Mouse (Mus musculus): ENCODE results near the gene Eef2. TPM values are rescaled to one million over a fixed set of nuclear protein-coding genes. Genes with fewer than 3 reads are reported as not detected.

The Eef2 gene
- total RNA-seq (2014; rRNA removed) (2,084 and 2,175 TPM in 2 replicates), polyA plus RNA-seq (2015; fragmentation: Nextera tagmentation; extraction: Ambion mirVana) (466 and 485 TPM in 2 replicates)

DNA sequence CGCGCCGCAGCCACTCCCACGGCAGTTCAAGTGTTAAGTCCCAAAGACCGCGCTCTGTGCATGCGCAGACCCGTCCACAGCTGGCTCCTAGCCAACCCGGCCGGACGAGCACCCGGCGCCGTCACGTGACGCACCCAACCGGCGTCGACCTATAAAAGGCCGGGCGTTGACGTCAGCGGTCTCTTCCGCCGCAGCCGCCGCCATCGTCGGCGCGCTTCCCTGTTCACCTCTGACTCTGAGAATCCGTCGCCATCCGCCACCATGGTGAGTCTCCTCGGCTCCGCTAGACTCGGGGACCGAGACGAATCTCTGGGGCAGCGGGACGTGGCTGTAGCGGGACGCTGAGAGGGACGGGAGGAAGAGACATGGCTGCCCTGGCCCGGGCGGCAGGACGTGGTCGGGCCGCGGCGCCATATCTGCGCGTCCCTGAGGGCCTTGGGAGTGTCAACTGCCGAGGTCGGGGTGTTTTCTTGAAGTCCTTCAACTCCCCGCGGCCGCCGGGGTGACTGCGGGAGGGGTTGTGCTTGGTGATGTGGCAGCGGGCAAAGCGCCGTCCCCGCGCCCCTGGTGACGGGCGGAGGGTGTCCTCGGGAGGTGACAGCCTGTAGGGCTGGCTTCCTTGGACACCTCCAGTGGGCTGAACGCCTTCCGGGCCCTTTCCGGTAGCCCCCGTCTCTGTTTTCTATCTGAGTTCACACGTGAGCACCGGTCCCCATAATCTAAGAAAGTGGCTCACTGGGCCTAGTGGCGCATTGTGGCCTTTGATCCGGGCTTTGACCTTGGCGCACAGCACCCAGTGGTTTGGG is at the start of gene Eef2:
Gene Eef2 (plus strand): TSS at position 166 of the 806 bp plus-strand sequence.
- 3% methylated on average over 75 of the region's 77 CpGs for WGBS
- H3K9me3 ChIP-seq (ENCODE audit: low read length): no peaks in the 10 kb centered on the region
- TF ChIP-seq CTCF (IDR thresholded peaks at IDR 0.05; ENCODE audit: low read depth): no peak; the same call in 1 of the 2 replicates
- DNase-seq: peak; percentile 99
- peak; percentile 66 for ATAC-seq
- peak within 1 kb of the TSS; percentile 62 for H3K4me2 ChIP-seq (ENCODE audit: low read depth)
- peaks cover 18% of the 10 kb centered on the region for H3K4me1 ChIP-seq (ENCODE audit: insufficient read depth)
- H3K4me3 ChIP-seq (ENCODE audit: low read depth, low read length): peak within 1 kb of the TSS; percentile 64
- H3K27ac ChIP-seq (ENCODE audit: low read depth, low read length): peak within 1 kb of the TSS; percentile 95
- H3K9ac ChIP-seq: peak within 1 kb of the TSS; percentile 85
- H3K27me3 ChIP-seq (ENCODE audit: insufficient read depth, low read length): no peaks in the 10 kb centered on the region
- H3K36me3 ChIP-seq (ENCODE audit: insufficient read depth): peaks cover 41% of the 10 kb centered on the region

DNA sequence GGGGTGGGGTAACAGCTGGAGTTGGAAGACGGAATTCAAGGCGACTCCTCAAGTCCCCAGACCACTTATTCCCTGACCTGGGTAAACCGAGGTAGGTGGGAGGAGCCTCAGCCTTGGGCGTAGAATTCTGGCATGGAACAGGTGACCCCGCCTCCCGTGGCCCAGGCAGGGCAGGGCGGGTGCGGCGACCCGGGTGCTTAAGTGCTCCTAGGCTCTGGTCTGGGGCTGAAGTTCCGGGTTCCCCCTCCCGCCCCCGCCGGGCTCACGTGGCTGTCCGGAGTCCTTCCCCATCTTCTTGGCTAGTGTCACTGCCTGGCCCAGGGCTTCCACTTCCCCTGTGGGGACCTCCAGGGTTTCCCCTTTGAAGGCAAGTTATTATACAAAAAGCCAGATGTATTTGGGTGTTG is 42.2 kb upstream of the Eef2 start:
- no peak overlapping the region for H3K4me3 ChIP-seq (ENCODE audit: low read depth, low read length)
- no peaks in the 10 kb centered on the region for H3K36me3 ChIP-seq (ENCODE audit: insufficient read depth)
- DNase-seq (no peak), ATAC-seq (no peak)
- no peak overlapping the region for H3K9ac ChIP-seq
- no peak overlapping the region for H3K4me2 ChIP-seq (ENCODE audit: low read depth)
- WGBS: 3% methylated on average over 16 of the region's 16 CpGs
- peaks cover 24% of the 10 kb centered on the region for H3K27me3 ChIP-seq (ENCODE audit: insufficient read depth, low read length)
- H3K9me3 ChIP-seq (ENCODE audit: low read length): no peaks in the 10 kb centered on the region
- H3K27ac ChIP-seq (ENCODE audit: low read depth, low read length): no peak overlapping the region
- no peak for TF ChIP-seq CTCF (IDR thresholded peaks at IDR 0.05; ENCODE audit: low read depth)
- peaks cover 9% of the 10 kb centered on the region for H3K4me1 ChIP-seq (ENCODE audit: insufficient read depth)

- peaks cover 19% of the 10 kb centered on the region for H3K27me3 ChIP-seq (ENCODE audit: insufficient read depth, low read length)
- H3K4me2 ChIP-seq (ENCODE audit: low read depth): peak within 1 kb of the TSS; percentile 99
- no peak for DNase-seq
- no peaks in the 10 kb centered on the region for H3K9me3 ChIP-seq (ENCODE audit: low read length)
- H3K27ac ChIP-seq (ENCODE audit: low read depth, low read length): peak within 1 kb of the TSS; percentile 96
- H3K36me3 ChIP-seq (ENCODE audit: insufficient read depth): no peaks in the 10 kb centered on the region
- peak within 1 kb of the TSS; percentile 94 for H3K9ac ChIP-seq
- H3K4me3 ChIP-seq (ENCODE audit: low read depth, low read length): peak within 1 kb of the TSS; percentile 90
- TF ChIP-seq CTCF (IDR thresholded peaks at IDR 0.05; ENCODE audit: low read depth): no peak
- 4% methylated on average over 40 of the region's 41 CpGs for WGBS
- peaks cover 9% of the 10 kb centered on the region for H3K4me1 ChIP-seq (ENCODE audit: insufficient read depth)
- ATAC-seq: no peak
These were observed 41.3 kb upstream of the Eef2 start, which contains the start of gene Zbtb7a for GRCm38 (mm10) chr10:81134966-81135681. Gene Zbtb7a (plus strand): TSS chr10:81135220.

GRCm38 (mm10) chr10:81135831-81136705 is 40.4 kb upstream of the Eef2 start:
- peak overlapping the region; percentile 94 for H3K9ac ChIP-seq
- no peaks in the 10 kb centered on the region for H3K9me3 ChIP-seq (ENCODE audit: low read length)
- TF ChIP-seq CTCF (IDR thresholded peaks at IDR 0.05; ENCODE audit: low read depth): peak; percentile 20; the same call in 1 of the 2 replicates
- no peaks in the 10 kb centered on the region for H3K36me3 ChIP-seq (ENCODE audit: insufficient read depth)
- ATAC-seq (peak; percentile 8; the same call in 1 of the 2 replicates), DNase-seq (peak; percentile 66)
- H3K4me2 ChIP-seq (ENCODE audit: low read depth): peak overlapping the region; percentile 99
- WGBS: 2% methylated on average over 73 of the region's 86 CpGs
- H3K27ac ChIP-seq (ENCODE audit: low read depth, low read length): peak overlapping the region; percentile 96
- H3K27me3 ChIP-seq (ENCODE audit: insufficient read depth, low read length): peaks cover 17% of the 10 kb centered on the region
- H3K4me3 ChIP-seq (ENCODE audit: low read depth, low read length): peak overlapping the region; percentile 90
- peaks cover 9% of the 10 kb centered on the region for H3K4me1 ChIP-seq (ENCODE audit: insufficient read depth)

GRCm38 (mm10) chr10:81136706-81137231 is 39.7 kb upstream of the Eef2 start:
- no peak for DNase-seq
- peaks cover 9% of the 10 kb centered on the region for H3K4me1 ChIP-seq (ENCODE audit: insufficient read depth)
- no peaks in the 10 kb centered on the region for H3K9me3 ChIP-seq (ENCODE audit: low read length)
- 2% methylated on average over 39 of the region's 50 CpGs for WGBS
- no peak for TF ChIP-seq CTCF (IDR thresholded peaks at IDR 0.05; ENCODE audit: low read depth)
- peak overlapping the region; percentile 90 for H3K4me3 ChIP-seq (ENCODE audit: low read depth, low read length)
- H3K36me3 ChIP-seq (ENCODE audit: insufficient read depth): no peaks in the 10 kb centered on the region
- H3K9ac ChIP-seq: peak overlapping the region; percentile 94
- peak; percentile 40 for ATAC-seq
- H3K27ac ChIP-seq (ENCODE audit: low read depth, low read length): peak overlapping the region; percentile 96
- peak overlapping the region; percentile 99 for H3K4me2 ChIP-seq (ENCODE audit: low read depth)
- H3K27me3 ChIP-seq (ENCODE audit: insufficient read depth, low read length): peaks cover 17% of the 10 kb centered on the region
